Mouse (Mus musculus) inflammation-experienced regulatory T-cells, adult 16 weeks (primary cell): ENCODE measurements around the gene St8sia2. TPM values are rescaled to one million over a fixed set of nuclear protein-coding genes. Genes with fewer than 3 reads are reported as not detected.

Source experiments
- polyA plus RNA-seq: library from polyadenylated mRNA; unstranded; fragments of 100-300 nt; shearing (Covaris generic); gene quantifications from one replicate; pipeline ENCODE4 v1.2.1, GENCODE M21; 2017

Gene St8sia2
- not detected for polyA plus RNA-seq

GRCm38 (mm10) chr7:74013601-74014175 lies at the start of gene St8sia2:
Gene St8sia2 (minus strand): TSS chr7:74013690.

